Mouse (Mus musculus) activated CD4-positive, CD25-positive, alpha-beta regulatory T cell, adult 4 months (primary cell): ENCODE data around the gene Oasl1. TPM values are rescaled to one million over a fixed set of nuclear protein-coding genes. Genes with fewer than 3 reads are reported as not detected.
"Not testable (repeated sequence)": the region's sequence is repeated elsewhere in the genome, so short reads cannot be mapped to it uniquely, and the experiment has no call there.

Experiments
- ATAC-seq: one replicate; pipeline ENCODE4 v1.8.0; 2017
- polyA plus RNA-seq, 2 experiments: library from polyadenylated mRNA; unstranded; fragments of 100-300 nt; shearing (Covaris generic); gene quantifications; one replicate each; pipeline ENCODE4 v1.2.1; 2017

Oasl1 gene
- polyA plus RNA-seq, 2 experiments from 2014 or later, result 1.7 to 4.1 TPM

DNA sequence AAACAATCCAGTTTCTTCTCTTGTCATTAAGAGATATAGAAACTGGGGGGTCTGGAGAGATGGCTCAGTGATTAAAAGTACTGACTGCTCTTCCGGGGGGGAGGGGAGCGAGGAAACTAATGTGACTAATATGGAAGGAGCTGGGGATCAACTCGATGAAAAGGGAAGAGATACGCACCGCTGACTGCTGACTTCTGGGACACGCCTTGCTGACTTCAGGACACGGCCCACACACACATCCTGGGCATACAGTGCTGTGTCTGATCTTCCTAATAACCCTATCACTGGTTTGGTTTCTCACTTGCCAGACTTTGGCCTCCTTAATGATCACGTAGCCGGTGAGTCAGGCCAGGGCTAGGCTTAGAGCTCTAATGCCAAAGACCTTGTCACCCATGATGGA is 3.7 kb downstream of the Oasl1 start:
- ATAC-seq, result no peak

- ATAC-seq, result no peak
These were observed 8.6 kb downstream of the Oasl1 start for GRCm38 (mm10) chr5:114931626-114932025.

DNA sequence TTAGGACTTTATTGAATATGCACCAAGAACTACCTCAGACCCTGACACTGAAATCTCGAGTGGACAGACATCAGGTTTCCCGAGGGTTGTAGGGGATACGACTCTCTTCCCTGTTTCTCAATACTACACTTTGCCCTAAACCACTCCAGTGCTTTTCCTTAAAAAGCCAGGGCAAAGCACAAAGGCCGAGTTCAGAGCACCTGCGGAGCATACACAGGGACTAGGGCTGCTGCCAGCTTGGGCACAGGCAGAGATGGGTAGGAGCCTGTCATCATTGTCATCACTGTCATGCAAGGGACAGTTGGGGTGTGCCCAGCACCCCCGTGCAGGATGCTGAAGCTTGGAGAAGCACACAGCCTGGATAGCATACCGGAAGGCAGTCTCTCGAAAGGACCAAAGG is 10.2 kb downstream of the Oasl1 start:
- no peak for ATAC-seq

GRCm38 (mm10) chr5:114935838-114936237 is 12.8 kb downstream of the Oasl1 start:
- ATAC-seq, result no peak

DNA sequence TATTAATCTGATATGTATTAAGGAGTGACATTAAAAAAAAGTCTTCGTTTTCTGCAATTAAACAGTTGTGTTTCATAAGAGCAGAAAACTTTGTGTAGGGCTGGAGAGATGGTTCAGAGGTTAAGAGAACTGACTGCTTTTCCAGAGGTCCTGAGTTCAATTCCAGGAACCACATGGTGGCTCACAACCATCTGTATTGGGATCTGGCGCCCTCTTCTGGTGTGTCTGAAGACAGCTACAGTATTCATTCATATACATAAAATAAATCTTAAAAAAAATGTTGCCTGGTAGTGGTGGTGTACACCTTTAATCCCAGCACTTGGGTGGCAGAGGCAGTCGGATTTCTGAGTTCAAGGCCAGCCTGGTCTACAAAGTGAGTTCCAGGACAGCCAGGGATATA is 18.1 kb downstream of the Oasl1 start:
- ATAC-seq, result not testable (repeated sequence)

GRCm38 (mm10) chr5:114942074-114942765 is 19.2 kb downstream of the Oasl1 start, which contains the start of gene 2210016L21Rik:
Gene 2210016L21Rik (plus strand): TSS chr5:114942158.
- ATAC-seq, result peak; percentile 99

- ATAC-seq, result no peak
These were observed 19.7 kb downstream of the Oasl1 start for GRCm38 (mm10) chr5:114942766-114943130.

- ATAC-seq, result no peak
These were observed 22.0 kb downstream of the Oasl1 start for GRCm38 (mm10) chr5:114945072-114945471.

GRCm38 (mm10) chr5:114948891-114949290 is 25.9 kb downstream of the Oasl1 start:
- no peak for ATAC-seq

- no peak for ATAC-seq
These were observed 26.3 kb downstream of the Oasl1 start for GRCm38 (mm10) chr5:114949316-114949715.

GRCm38 (mm10) chr5:114949812-114950211 is 26.8 kb downstream of the Oasl1 start:
- no peak for ATAC-seq

DNA sequence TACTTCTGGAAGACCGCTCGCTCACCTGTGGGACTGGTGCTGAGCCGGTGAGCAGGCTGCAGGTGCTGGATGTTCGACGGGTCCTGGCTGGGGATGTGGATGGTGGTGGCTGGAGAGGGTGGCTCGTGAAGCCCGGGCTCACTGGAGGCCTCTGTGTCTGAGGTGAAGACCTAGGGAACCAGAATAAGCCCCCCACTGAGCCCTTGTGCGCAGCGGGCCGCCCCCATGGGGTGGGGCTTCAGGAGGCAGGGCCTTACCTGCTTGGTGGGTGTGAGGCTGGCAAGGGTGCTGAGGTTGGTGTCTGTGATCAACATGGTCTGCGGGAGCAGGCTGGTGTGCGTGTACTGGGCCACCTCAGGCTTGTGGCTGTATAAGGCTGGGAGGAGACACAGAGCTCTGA is 27.6 kb downstream of the Oasl1 start:
- no peak for ATAC-seq

- ATAC-seq, result no peak
These were observed 28.3 kb downstream of the Oasl1 start for GRCm38 (mm10) chr5:114951279-114951880.

DNA sequence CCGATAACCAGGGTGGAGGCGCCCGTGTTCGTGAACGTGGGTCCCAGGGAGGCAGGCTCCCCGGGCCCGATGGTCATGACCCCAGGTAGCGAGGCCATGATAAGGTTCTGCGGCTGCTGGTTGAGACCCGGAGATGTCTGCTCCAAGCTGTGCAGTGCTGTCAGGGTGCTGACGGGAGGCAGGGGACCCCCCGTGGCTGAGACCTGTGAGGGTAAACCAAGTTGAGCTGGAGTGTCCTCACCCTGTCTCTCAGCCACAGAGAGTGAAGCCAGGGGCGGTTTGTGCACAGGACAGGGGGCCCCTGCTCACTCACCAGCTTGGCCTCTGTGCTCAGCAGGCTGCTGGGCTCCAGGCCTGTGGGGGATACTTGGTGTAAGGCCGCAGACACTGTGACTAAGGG is 30.3 kb downstream of the Oasl1 start:
- no peak for ATAC-seq

DNA sequence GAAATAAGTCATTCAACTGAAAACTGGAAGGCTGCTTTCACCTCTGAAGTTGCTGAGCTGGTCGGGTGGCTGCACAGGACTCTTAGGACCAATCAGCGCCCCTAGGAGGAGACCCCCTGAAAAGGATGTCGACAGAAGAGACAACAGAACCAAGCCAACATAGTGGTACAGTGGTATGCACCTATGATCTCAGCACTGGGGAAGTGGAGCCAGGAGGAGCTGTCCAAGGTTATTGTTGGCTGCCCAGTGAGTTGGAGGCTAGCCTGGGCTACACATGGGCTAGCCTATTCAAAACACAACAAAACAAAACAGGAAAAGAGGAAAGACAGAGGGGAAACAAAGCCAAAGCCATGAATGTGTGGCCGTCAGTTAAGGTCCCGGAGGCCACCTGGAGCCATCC is 35.0 kb downstream of the Oasl1 start:
- ATAC-seq, result no peak

DNA sequence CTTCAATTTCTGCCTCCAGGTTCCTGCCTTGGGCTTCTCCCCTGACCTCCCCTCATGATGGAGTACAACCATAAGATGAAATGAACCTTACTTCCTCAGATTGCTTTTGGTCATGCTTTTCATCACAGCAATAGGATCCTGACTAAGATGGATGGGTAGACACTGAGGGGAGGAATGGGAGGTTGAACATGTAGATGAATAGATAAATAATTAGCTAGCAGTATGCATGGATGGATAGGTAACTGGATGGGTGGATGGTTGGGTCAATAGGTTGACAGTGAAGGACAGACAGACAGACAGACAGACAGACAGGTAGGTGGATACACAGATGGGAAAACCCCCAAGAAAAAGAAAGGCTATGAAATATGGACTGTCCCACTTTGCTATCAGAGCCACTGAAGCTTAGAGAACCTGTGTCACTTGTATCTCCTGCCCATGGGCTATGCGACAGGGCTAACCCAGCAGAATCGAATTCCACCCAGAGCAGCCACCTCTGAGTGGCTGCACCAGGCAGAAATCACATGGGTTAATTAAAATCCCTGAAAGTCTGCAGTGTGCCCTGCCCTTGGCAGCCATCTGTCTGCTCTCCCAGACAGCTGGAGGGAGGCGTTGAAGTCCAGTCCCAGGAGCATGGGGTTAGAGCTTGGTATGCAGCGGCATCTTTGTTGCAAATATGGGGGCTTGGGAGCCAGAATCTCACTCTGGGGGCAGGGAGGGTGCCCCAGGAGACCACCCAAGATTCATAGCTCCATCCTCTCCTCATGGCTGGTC is 38.7 kb downstream of the Oasl1 start:
- no peak for ATAC-seq

- no peak for ATAC-seq
These were observed 41.4 kb downstream of the Oasl1 start for GRCm38 (mm10) chr5:114964315-114964966.

- ATAC-seq, result no peak
These were observed 42.2 kb downstream of the Oasl1 start for GRCm38 (mm10) chr5:114964967-114965898.

DNA sequence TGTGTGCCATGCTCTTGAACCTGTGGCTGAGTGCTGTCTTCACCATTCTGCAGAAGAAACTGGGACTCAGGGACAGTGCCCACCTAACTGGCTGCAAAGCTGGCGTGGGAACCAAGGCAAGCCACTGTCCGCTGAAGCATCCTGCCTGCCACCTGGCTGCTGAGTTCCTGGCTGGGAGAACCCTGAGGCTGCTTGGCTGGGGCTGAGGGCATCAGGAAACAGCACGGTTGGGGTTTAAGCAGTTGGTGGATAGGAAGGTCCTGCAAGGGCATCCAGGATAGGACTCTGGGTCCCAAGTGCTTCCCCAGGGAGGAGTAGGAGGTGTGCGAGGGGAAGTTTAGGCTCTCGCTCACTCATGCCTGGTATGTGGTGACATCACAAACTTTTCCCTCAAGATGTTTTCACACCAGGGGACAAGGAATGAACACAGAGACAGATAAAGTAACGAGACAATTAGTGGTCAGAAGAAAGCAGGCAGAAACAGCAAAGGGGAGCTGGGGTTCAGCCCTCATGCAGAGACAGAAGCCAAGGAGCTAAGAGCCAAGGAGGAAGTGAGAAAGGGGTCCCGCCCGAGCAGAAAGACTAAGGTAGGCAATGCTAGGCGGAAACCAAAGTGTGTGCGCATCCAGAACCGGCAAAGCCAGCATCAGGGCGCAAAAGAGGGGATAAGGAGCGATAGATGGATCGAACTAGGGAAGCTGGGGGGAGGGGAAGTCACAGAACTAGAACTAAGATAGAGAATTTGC is 44.7 kb downstream of the Oasl1 start:
- no peak for ATAC-seq

DNA sequence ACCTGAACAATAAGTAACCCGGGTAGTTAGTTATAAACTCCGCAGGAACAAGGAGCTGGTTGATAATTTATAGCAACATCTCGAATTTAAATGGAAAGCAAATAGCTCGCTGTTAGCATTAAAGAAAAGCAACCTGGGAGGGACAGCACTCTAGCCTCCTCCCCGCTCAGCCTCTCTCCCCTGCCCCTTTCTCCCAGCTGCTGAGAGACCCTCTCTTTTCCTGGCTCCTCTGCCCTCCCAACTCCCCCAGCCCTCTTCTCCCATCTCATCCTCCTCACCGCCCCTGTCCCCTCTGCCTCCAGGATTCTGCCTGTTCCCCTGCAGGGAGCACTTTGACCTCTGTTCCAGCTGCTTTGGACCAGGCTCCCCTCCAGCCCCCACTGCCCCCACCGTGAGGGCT is 45.6 kb downstream of the Oasl1 start:
- no peak for ATAC-seq

- ATAC-seq, result no peak
These were observed 46.0 kb downstream of the Oasl1 start for GRCm38 (mm10) chr5:114969064-114969463.
